Mouse (Mus musculus) midbrain, embryonic 11.5 days (tissue): ENCODE data around the gene Tmem164. TPM values are rescaled to one million over a fixed set of nuclear protein-coding genes. Genes with fewer than 3 reads are reported as not detected.

Source experiments
- ATAC-seq: fragments of 200-750 bp; cut with Nextera tagmentation; 2 replicates; pipeline ENCODE4 v1.8.0; 2017; ENCODE audit warnings: moderate TSS enrichment, moderate library complexity; ENCODE audit not compliant: low FRiP score
- DNase-seq: peaks from one replicate; pipeline ENCODE4 v3.0.0; 2015; ENCODE audit warnings: low spot score; ENCODE audit errors: missing footprints
- H3K27ac ChIP-seq: fragments of 300-500 bp; sonication (generic); 2 replicates; pipeline ENCODE4 v1.5.1; 2014; ENCODE audit warnings: low read depth, low read length
- H3K27me3 ChIP-seq: fragments of 300-500 bp; sonication (generic); 2 replicates; pipeline ENCODE4 v1.6.1; 2014; ENCODE audit warnings: mild to moderate bottlenecking, low read length, moderate library complexity, mixed read lengths; ENCODE audit not compliant: control insufficient read depth, insufficient read depth
- H3K36me3 ChIP-seq: fragments of 300-500 bp; sonication (generic); 2 replicates; pipeline ENCODE4 v1.6.1; 2014; ENCODE audit warnings: mild to moderate bottlenecking, low read length, moderate library complexity, mixed read lengths; ENCODE audit not compliant: control insufficient read depth, insufficient read depth
- H3K4me1 ChIP-seq: fragments of 300-500 bp; sonication (generic); 2 replicates; pipeline ENCODE4 v1.6.1; 2014; ENCODE audit warnings: low read length; ENCODE audit not compliant: control insufficient read depth, insufficient read depth
- H3K4me2 ChIP-seq: fragments of 300-500 bp; sonication (generic); 2 replicates; pipeline ENCODE4 v1.6.1; 2014; ENCODE audit warnings: mild to moderate bottlenecking, moderate library complexity
- H3K4me3 ChIP-seq: fragments of 300-500 bp; sonication (generic); 2 replicates; pipeline ENCODE4 v1.5.1; 2014; ENCODE audit warnings: low read depth, low read length
- H3K9ac ChIP-seq: fragments of 300-500 bp; sonication (generic); 2 replicates; pipeline ENCODE4 v1.6.1; 2014; ENCODE audit warnings: low read length
- H3K9me3 ChIP-seq: fragments of 300-500 bp; sonication (generic); 2 replicates; pipeline ENCODE4 v1.6.1; 2016; ENCODE audit warnings: low read length; ENCODE audit not compliant: control insufficient read depth
- WGBS: fragments of 180-500 bp; shearing (Covaris S2); extraction: QIAGEN DNeasy Blood & Tissue Kit; methylation state at CpG from one replicate; pipeline ENCODE4 v1.1.7; 2014; 5-methylcytosine and 5-hydroxymethylcytosine counted together
- microRNA counts: library from miRNA; unstranded; fragments of <30 nt; microRNA quantifications from one replicate; lab custom pipeline; 2015
- microRNA-seq: library from miRNA; unstranded; fragments of <30 nt; microRNA quantifications from one replicate; pipeline ENCODE4, GENCODE M21; 2017
- polyA plus RNA-seq: library from polyadenylated mRNA; unstranded; fragments of >200 nt; fragmentation: Nextera tagmentation; extraction: Ambion mirVana; gene quantifications from 2 replicates; pipeline ENCODE4 v1.2.1, GENCODE M21; 2014

The Tmem164 gene
- polyA plus RNA-seq, 1 experiment from 2014 or later: 26.2 TPM

DNA sequence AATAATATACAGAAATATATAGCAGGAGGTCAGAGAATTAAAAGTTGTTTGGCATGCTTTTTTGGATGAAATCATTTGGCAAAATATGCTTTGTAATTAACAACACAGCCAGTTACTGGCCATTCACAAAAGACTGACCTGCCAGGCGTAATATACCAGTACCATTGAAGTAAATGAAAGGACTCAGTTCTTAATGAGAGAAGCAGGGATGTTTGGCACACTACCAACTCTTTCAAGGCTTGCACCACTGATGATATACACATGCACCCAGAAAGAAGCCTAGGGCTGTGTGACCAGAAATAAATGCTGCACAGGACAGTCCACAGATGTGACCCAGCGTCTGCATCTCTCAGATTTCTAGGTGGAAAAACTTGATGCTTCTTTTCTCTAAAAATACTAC is 188.6 kb downstream of the Tmem164 start:
- DNase-seq: no peak
- Histone ChIP-seq H3K27ac (no peak overlapping the region), H3K27me3 (no peaks in the 10 kb centered on the region; the same call in 1 of the 2 replicates), H3K9ac (no peak overlapping the region), H3K9me3 (no peaks in the 10 kb centered on the region), H3K4me3 (no peak overlapping the region), H3K4me2 (no peak overlapping the region), H3K4me1 (no peaks in the 10 kb centered on the region), H3K36me3 (no peaks in the 10 kb centered on the region)
- WGBS: 85% methylated on average over 2 of the region's 2 CpGs
- ATAC-seq: no peak

DNA sequence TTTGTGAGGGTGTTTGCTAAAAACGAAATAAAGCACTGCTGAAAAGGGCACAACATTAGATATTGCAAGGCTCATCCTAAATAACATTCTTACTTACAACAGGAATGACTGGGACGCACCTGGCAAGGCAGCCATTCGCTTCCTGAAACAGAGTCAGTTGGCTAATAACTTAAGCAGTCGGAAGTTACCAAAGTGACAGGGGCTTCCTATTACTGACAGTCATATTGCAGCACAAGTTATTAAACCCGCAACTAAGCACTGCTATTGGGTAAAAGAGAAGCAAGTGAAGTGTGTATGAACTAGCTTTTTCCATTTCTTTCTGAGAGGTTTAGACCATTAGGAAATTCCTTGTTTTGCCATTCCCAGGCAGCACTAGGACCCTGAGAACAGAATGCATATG is 201.0 kb downstream of the Tmem164 start:
- WGBS: 82% methylated on average over 5 of the region's 5 CpGs
- no peaks in the 10 kb centered on the region for H3K4me1 ChIP-seq
- no peak overlapping the region for H3K4me2 ChIP-seq
- H3K4me3 ChIP-seq: no peak overlapping the region
- no peak for ATAC-seq
- no peaks in the 10 kb centered on the region; the same call in 1 of the 2 replicates for H3K27me3 ChIP-seq
- no peak overlapping the region for H3K27ac ChIP-seq
- H3K9ac ChIP-seq: no peak overlapping the region
- no peaks in the 10 kb centered on the region for H3K9me3 ChIP-seq
- no peaks in the 10 kb centered on the region for H3K36me3 ChIP-seq
- DNase-seq: no peak

DNA sequence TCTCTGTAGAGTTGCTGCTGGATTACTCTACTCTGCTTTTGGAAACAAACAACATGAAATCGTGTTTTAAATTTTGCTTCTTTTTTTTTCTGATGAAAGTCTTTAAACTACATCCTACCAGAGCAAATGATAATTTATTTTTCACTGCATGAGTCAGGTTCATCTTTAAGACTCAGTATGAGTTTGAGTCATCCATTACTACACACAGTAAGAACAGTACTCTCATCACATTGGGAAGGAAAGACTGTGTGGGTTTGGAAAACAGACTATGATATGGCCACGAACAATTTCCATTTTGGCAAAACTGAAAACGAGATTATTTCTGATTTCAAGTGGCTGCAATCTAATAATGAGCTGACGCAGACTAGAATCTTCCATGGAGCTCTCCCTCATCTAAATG is 202.4 kb downstream of the Tmem164 start:
- H3K27me3 ChIP-seq: peaks cover 2% of the 10 kb centered on the region

GRCm38 (mm10) chrX:142885962-142886361 is 204.8 kb downstream of the Tmem164 start:
- ATAC-seq (no peak), DNase-seq (no peak)
- WGBS: 75% methylated on average over 7 of the region's 7 CpGs
- H3K4me2 ChIP-seq: no peak overlapping the region
- no peaks in the 10 kb centered on the region for H3K36me3 ChIP-seq
- peaks cover 6% of the 10 kb centered on the region for H3K27me3 ChIP-seq
- no peak overlapping the region for H3K9ac ChIP-seq
- H3K4me3 ChIP-seq: no peak overlapping the region
- H3K4me1 ChIP-seq: no peaks in the 10 kb centered on the region
- H3K27ac ChIP-seq: no peak overlapping the region
- no peaks in the 10 kb centered on the region for H3K9me3 ChIP-seq

More for the DNA sequence above, 202.4 kb downstream of the Tmem164 start:
- Histone ChIP-seq H3K9ac (no peak overlapping the region), H3K4me2 (no peak overlapping the region), H3K27ac (no peak overlapping the region), H3K4me1 (no peaks in the 10 kb centered on the region), H3K4me3 (no peak overlapping the region), H3K9me3 (no peaks in the 10 kb centered on the region), H3K36me3 (no peaks in the 10 kb centered on the region)
- DNase-seq (no peak), ATAC-seq (no peak)
- 89% methylated on average over 4 of the region's 4 CpGs for WGBS

MicroRNAs encoded within 50 kb of the gene (microRNA counts, 519-probe panel; counts per million panel counts)
- microRNA mmu-miR-652 (lab: Ali Mortazavi, UCI): 4,949 counts per million, percentile 50 among the panel's probes with 10 or more counts

Small RNAs within 50 kb of the gene (microRNA-seq; reads per million reads assigned to microRNA genes)
- gene Mir652: 10,357 reads per million, percentile 95 among the genes with 10 or more reads in this experiment
